Mouse (Mus musculus) intestine, embryonic 14.5 days (tissue): Measurements from ENCODE around the gene Htt. TPM values are rescaled to one million over a fixed set of nuclear protein-coding genes. Genes with fewer than 3 reads are reported as not detected.

Experiments used
- ATAC-seq: fragments of 200-750 bp; cut with Nextera tagmentation; replicated peaks from 2 replicates; pipeline ENCODE4 v1.8.0; 2017; ENCODE audit warnings: low read depth, moderate number of reproducible peaks, moderate TSS enrichment, moderate library complexity; ENCODE audit not compliant: low FRiP score, low TSS enrichment
- DNase-seq: peaks from one replicate; pipeline ENCODE4 v3.0.0-alpha.2; 2018; ENCODE audit warnings: low spot score
- H3K27ac ChIP-seq: fragments of 300-500 bp; sonication (generic); 2 replicates; pipeline ENCODE4 v1.5.1; 2014; ENCODE audit warnings: low read depth, mild to moderate bottlenecking, control low read depth
- H3K27me3 ChIP-seq: fragments of 300-500 bp; sonication (generic); replicated peaks from 2 replicates; pipeline ENCODE4 v1.6.1; 2014; ENCODE audit warnings: low read length, control low read depth; ENCODE audit not compliant: control insufficient read depth, insufficient read depth
- H3K36me3 ChIP-seq: fragments of 300-500 bp; sonication (generic); 2 replicates; pipeline ENCODE4 v1.6.1; 2014; ENCODE audit warnings: low read length, control low read depth; ENCODE audit not compliant: control insufficient read depth, insufficient read depth
- H3K4me1 ChIP-seq: fragments of 300-500 bp; sonication (generic); replicated peaks from 2 replicates; pipeline ENCODE4 v1.6.1; 2014; ENCODE audit warnings: low read length, control low read depth, mixed read lengths; ENCODE audit not compliant: control insufficient read depth, insufficient read depth
- H3K4me2 ChIP-seq: fragments of 300-500 bp; sonication (generic); 2 replicates; pipeline ENCODE4 v1.6.1; 2014; ENCODE audit warnings: low read length
- H3K4me3 ChIP-seq: fragments of 300-500 bp; sonication (generic); 2 replicates; pipeline ENCODE4 v1.5.1; 2014; ENCODE audit warnings: low read depth, low read length, control low read depth, mixed read lengths
- H3K9ac ChIP-seq: fragments of 300-500 bp; sonication (generic); 2 replicates; pipeline ENCODE4 v1.6.1; 2014; ENCODE audit warnings: mild to moderate bottlenecking, low read length
- H3K9me3 ChIP-seq: fragments of 300-500 bp; sonication (generic); 2 replicates; pipeline ENCODE4 v1.6.1; 2016; ENCODE audit warnings: low read length, control low read depth; ENCODE audit not compliant: control insufficient read depth
- WGBS: fragments of 180-500 bp; shearing (Covaris S2); extraction: QIAGEN DNeasy Blood & Tissue Kit; methylation state at CpG from one replicate; pipeline ENCODE4 v1.1.7; 2014; 5-methylcytosine and 5-hydroxymethylcytosine counted together
- microRNA counts: library from miRNA; unstranded; fragments of <30 nt; microRNA quantifications from one replicate; lab custom pipeline; 2016
- microRNA-seq: library from miRNA; unstranded; fragments of <30 nt; microRNA quantifications from one replicate; pipeline ENCODE4, GENCODE M21; 2016
- polyA plus RNA-seq: library from polyadenylated mRNA; unstranded; fragments of >200 nt; fragmentation: Nextera tagmentation; extraction: Ambion mirVana; gene quantifications from 2 replicates; pipeline ENCODE4 v1.2.1, GENCODE M21; 2014

Htt gene
- polyA plus RNA-seq, 1 experiment from 2014 or later: 19.5 TPM

DNA sequence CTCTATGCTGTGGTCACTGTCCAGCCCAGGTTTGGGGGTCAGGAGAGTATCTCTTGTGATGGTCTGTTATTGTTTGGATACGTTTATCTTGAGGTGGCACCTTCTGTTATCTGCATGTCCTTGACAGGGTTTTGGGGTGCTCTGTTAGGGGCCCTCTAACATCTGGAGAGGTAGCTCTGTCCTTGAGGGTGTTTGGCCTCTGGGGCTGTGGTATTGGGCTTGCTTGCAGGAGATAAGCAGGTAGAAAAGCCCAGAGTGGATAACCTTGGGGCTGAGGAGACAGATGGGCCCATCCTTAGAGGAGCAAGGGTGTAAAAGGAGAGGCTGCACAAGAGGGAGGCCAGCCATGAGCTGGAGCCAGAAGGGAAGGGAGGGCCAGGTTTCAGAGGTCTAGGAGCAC lies 198.5 kb downstream of the Htt start:
- Histone ChIP-seq H3K4me2 (no peak overlapping the region), H3K36me3 (peaks cover 6% of the 10 kb centered on the region), H3K27me3 (no peaks in the 10 kb centered on the region), H3K27ac (no peak overlapping the region), H3K9me3 (no peaks in the 10 kb centered on the region), H3K4me1 (no peaks in the 10 kb centered on the region), H3K9ac (no peak overlapping the region), H3K4me3 (no peak overlapping the region)
- DNase-seq (no peak), ATAC-seq (no peak)
- WGBS: 65% methylated on average over 1 of the region's 1 CpGs

MicroRNAs within 50 kb of the gene (microRNA counts, 519-probe panel; counts per million panel counts)
- microRNA mmu-miR-467g (lab: Ali Mortazavi, UCI): 1,421 counts per million, percentile 7 among the panel's probes with 10 or more counts

Small RNAs within 50 kb of the gene (microRNA-seq; reads per million reads assigned to microRNA genes)
- not detected for gene Mir467g

Other genes starting within 250 kb of the Htt start
- gene Tnip2, start 247.7 kb upstream of the Htt start, polyA plus RNA-seq: 12.9 and 19.4 TPM in 2 replicates
- gene Sh3bp2, start 235.9 kb upstream of the Htt start, polyA plus RNA-seq: 5.7 and 7.7 TPM in 2 replicates
- gene Add1, start 188.1 kb upstream of the Htt start, polyA plus RNA-seq: 183 and 184 TPM in 2 replicates
- gene Mfsd10, start 124.5 kb upstream of the Htt start, polyA plus RNA-seq: 121 and 128 TPM in 2 replicates
- gene Nop14, start 101.6 kb upstream of the Htt start, polyA plus RNA-seq: 28.6 and 31.5 TPM in 2 replicates
- 1.6 and 2.2 TPM in 2 replicates for gene Grk4, start 101.4 kb upstream of the Htt start, polyA plus RNA-seq
- gene Msantd1, start 146.3 kb downstream of the Htt start, polyA plus RNA-seq: 0.58 and 1.2 TPM in 2 replicates
- 19.0 and 22.2 TPM in 2 replicates for gene Rgs12, start 187.7 kb downstream of the Htt start, polyA plus RNA-seq